Mouse (Mus musculus) intestine, embryonic 14.5 days (tissue): Measurements from ENCODE around the gene Mid1. TPM values are rescaled to one million over a fixed set of nuclear protein-coding genes. Genes with fewer than 3 reads are reported as not detected.
"Not testable (repeated sequence)": the region's sequence is repeated elsewhere in the genome, so short reads cannot be mapped to it uniquely, and the experiment has no call there.

ENCODE experiments used
- ATAC-seq: fragments of 200-750 bp; cut with Nextera tagmentation; replicated peaks from 2 replicates; pipeline ENCODE4 v1.8.0; 2017; ENCODE audit warnings: low read depth, moderate number of reproducible peaks, moderate TSS enrichment, moderate library complexity; ENCODE audit not compliant: low FRiP score, low TSS enrichment
- DNase-seq: peaks from one replicate; pipeline ENCODE4 v3.0.0-alpha.2; 2018; ENCODE audit warnings: low spot score
- H3K27ac ChIP-seq: fragments of 300-500 bp; sonication (generic); 2 replicates; pipeline ENCODE4 v1.5.1; 2014; ENCODE audit warnings: low read depth, mild to moderate bottlenecking, control low read depth
- H3K27me3 ChIP-seq: fragments of 300-500 bp; sonication (generic); replicated peaks from 2 replicates; pipeline ENCODE4 v1.6.1; 2014; ENCODE audit warnings: low read length, control low read depth; ENCODE audit not compliant: control insufficient read depth, insufficient read depth
- H3K36me3 ChIP-seq: fragments of 300-500 bp; sonication (generic); 2 replicates; pipeline ENCODE4 v1.6.1; 2014; ENCODE audit warnings: low read length, control low read depth; ENCODE audit not compliant: control insufficient read depth, insufficient read depth
- H3K4me1 ChIP-seq: fragments of 300-500 bp; sonication (generic); replicated peaks from 2 replicates; pipeline ENCODE4 v1.6.1; 2014; ENCODE audit warnings: low read length, control low read depth, mixed read lengths; ENCODE audit not compliant: control insufficient read depth, insufficient read depth
- H3K4me2 ChIP-seq: fragments of 300-500 bp; sonication (generic); 2 replicates; pipeline ENCODE4 v1.6.1; 2014; ENCODE audit warnings: low read length
- H3K4me3 ChIP-seq: fragments of 300-500 bp; sonication (generic); 2 replicates; pipeline ENCODE4 v1.5.1; 2014; ENCODE audit warnings: low read depth, low read length, control low read depth, mixed read lengths
- H3K9ac ChIP-seq: fragments of 300-500 bp; sonication (generic); 2 replicates; pipeline ENCODE4 v1.6.1; 2014; ENCODE audit warnings: mild to moderate bottlenecking, low read length
- H3K9me3 ChIP-seq: fragments of 300-500 bp; sonication (generic); 2 replicates; pipeline ENCODE4 v1.6.1; 2016; ENCODE audit warnings: low read length, control low read depth; ENCODE audit not compliant: control insufficient read depth
- WGBS: fragments of 180-500 bp; shearing (Covaris S2); extraction: QIAGEN DNeasy Blood & Tissue Kit; methylation state at CpG from one replicate; pipeline ENCODE4 v1.1.7; 2014; 5-methylcytosine and 5-hydroxymethylcytosine counted together
- polyA plus RNA-seq: library from polyadenylated mRNA; unstranded; fragments of >200 nt; fragmentation: Nextera tagmentation; extraction: Ambion mirVana; gene quantifications from 2 replicates; pipeline ENCODE4 v1.2.1, GENCODE M21; 2014

Mid1 gene
- polyA plus RNA-seq, 1 experiment from 2014 or later, result 10.3 TPM

DNA sequence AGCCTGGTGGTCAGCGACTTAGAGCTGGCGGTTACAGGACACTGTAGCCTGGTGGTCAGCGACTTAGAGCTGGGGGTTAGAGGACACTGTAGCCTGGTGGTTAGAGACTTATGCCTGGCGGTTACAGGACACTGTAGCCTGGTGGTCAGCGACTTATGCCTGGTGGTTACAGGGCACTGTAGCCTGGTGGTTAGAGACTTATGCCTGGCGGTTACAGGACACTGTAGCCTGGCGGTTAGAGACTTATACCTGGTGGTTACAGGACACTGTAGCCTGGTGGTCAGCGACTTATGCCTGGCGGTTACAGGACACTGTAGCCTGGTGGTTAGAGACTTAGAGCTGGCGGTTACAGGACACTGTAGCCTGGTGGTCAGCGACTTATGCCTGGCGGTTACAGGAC, 330.9 kb downstream of the Mid1 start:
- WGBS, result 94% methylated on average over 12 of the region's 12 CpGs
- H3K4me1 ChIP-seq, H3K27ac ChIP-seq, H3K9ac ChIP-seq, DNase-seq, ATAC-seq, H3K27me3 ChIP-seq, H3K4me2 ChIP-seq, H3K4me3 ChIP-seq: not testable (repeated sequence)
- Histone ChIP-seq H3K9me3 (peaks cover 22% of the 10 kb centered on the region), H3K36me3 (peaks cover 46% of the 10 kb centered on the region)

DNA sequence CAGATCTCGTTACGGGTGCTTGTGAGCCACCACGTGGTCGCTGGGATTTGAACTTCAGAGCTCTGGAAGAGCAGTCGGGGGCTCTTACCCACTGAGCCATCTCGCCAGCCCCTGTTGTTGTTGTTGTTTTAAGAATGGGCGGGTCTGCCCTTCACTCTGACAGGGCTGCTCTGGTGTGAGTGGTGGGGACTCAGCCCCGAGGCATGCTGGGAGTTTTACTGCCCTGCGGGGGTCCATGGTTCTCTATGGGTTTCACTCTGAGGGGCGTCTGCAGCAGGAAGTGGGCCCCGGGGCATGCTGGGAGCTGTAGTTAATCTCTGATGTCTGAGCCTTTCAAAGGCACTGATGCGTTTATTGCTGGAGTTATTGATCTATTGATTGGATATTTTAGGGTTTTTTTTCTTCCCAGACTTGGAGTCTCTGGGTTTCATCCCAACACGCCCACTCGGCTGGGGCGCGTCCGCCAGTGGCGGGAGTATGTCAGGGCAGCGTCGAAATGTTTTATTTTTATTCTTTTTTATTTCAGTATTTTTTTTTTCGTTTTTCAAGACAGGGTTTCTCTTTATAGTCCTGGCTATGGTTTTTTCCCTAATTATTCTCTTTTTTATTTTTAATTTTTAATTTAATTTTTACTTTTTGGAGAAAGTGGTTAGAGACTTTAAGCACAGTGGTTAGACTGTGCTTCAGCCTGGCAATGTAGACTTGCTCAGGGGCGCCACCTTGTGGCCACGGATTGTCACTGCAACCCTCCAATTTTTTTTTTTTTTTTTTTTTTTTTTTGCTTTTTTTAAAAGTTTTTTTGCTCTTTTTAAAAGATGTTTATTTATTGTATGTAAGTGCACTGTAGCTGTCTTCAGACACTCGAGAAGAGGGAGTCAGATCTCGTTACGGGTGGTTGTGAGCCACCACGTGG, 332.6 kb downstream of the Mid1 start:
- Histone ChIP-seq H3K4me2 (0 out of 2 replicates have a peak overlapping the region, but pooled peaks have one; percentile 7), H3K9me3 (peaks cover 18% of the 10 kb centered on the region), H3K36me3 (peaks cover 49% of the 10 kb centered on the region)
- WGBS, result 52% methylated on average over 27 of the region's 27 CpGs
- DNase-seq (peak; percentile 92), ATAC-seq (peak; percentile 81)
- not testable (repeated sequence) for H3K27me3 ChIP-seq, H3K4me1 ChIP-seq, H3K27ac ChIP-seq, H3K9ac ChIP-seq, H3K4me3 ChIP-seq

DNA sequence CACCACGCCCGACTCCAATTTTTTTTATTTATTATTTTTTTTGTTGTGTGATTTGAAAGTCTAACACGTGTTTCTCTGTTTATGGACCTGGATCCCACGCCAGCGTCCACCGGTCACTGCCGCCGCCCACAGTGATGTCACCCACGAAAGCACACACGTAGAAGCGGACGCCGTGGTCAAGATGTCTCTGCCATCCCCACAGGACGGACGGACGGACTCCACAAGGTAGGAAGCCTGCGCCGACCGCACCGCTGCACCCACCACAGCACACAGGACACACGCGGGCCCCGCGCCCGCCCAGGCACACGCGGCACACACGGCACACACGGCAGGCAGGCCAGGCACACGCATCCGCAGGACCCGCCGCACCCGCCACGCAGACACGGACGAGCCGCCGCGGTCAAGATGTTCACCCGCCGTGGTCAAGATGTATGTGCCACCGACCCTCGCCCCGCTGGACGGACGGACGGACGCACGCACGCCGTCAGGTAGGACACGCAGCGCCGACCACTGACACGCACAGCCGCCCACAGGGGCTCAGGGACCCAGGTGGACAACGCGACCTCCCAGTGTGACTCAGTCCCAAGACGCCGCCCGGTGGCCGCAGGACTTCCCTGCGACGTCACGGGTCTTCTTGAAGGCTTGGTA, 333.7 kb downstream of the Mid1 start:
- H3K36me3 ChIP-seq, result peaks cover 49% of the 10 kb centered on the region
- WGBS, result 88% methylated on average over 66 of the region's 66 CpGs

DNA sequence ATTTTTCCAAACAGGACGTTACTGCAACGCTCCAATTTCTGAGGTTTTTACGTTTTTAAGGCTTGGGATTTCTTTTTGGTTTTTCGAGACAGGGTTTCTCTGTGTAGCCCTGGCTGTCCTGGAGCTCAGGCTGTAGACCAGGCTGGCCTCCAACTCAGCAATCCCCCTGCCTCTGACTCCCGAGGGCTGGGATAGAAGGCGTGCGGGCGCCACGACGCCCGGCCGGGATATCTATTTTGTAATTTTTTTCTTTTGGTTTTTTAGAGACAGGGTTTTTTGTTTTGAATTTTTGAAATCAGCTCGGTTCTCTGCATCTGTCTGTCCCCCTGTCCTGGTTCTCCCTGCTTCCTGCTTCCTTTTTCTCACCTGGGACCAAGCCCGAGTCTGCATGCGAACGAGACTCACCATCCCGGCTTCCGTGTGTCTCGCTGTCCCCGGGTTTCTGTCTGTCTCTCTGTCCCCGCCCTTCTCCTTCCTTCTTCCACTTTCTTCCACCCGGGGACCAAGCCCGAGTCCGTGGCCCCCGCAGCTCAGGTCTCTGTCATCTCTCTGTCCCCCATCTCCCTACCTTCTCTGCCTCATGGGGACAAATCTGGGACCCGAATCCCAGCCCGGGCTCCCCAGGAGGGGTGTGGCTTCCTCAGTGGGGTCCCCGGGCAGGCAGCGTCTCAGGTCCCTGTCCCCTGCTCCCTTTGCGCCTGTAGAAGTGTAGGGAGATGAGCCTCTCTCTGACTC, 334.4 kb downstream of the Mid1 start:
- H3K27ac ChIP-seq, H3K27me3 ChIP-seq, H3K4me1 ChIP-seq, H3K4me3 ChIP-seq, H3K9ac ChIP-seq, H3K4me2 ChIP-seq: not testable (repeated sequence)
- ATAC-seq (peak; percentile 40; the same call in 1 of the 2 replicates), DNase-seq (peak; percentile 82)
- WGBS, result 87% methylated on average over 30 of the region's 30 CpGs
- peaks cover 18% of the 10 kb centered on the region for H3K9me3 ChIP-seq
- H3K36me3 ChIP-seq, result peaks cover 45% of the 10 kb centered on the region

More for the DNA sequence above, 333.7 kb downstream of the Mid1 start:
- DNase-seq (peak; percentile 77), ATAC-seq (peak; percentile 74)
- not testable (repeated sequence) for H3K27me3 ChIP-seq, H3K27ac ChIP-seq, H3K4me2 ChIP-seq, H3K4me1 ChIP-seq, H3K4me3 ChIP-seq, H3K9ac ChIP-seq
- peaks cover 18% of the 10 kb centered on the region for H3K9me3 ChIP-seq

DNA sequence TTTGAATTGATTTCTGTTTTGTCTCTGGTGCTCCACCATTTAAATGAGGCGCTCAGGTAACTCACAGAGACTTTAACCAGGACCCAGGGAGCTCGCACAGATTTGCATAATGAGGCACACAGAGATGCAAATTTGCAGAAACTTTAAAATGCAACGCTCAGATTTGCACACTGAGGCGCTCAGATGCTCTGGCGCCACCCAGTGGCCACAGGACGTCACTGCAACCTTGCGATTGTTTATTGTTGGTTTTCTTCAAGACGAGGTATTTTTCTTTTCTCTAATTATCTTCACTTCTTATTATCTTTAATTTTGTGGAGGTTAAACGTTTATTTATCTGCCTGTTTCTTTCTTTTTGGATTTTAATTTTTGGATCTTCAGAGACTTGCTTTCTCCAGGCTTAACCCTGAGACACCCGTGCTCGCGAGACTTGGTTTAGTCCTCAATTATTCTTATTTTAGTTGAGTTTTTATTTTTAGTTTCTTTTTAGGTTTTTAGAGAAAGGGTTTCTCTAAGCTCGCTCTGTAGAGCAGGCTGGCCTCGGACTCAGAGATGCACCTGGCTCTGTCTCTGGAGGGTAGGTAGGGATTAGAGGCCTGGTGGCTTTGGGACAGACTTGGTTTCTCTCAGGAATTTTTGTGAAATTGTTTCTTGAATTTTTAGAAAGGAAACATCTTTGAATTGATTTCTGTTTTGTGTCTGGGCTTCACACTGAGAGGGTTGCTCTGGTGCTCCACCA, 335.1 kb downstream of the Mid1 start:
- Histone ChIP-seq H3K9me3 (peaks cover 18% of the 10 kb centered on the region), H3K36me3 (peaks cover 45% of the 10 kb centered on the region)
- not testable (repeated sequence) for H3K4me2 ChIP-seq, H3K9ac ChIP-seq, H3K27ac ChIP-seq, DNase-seq, H3K27me3 ChIP-seq, ATAC-seq, H3K4me1 ChIP-seq, H3K4me3 ChIP-seq
- 62% methylated on average over 14 of the region's 14 CpGs for WGBS

DNA sequence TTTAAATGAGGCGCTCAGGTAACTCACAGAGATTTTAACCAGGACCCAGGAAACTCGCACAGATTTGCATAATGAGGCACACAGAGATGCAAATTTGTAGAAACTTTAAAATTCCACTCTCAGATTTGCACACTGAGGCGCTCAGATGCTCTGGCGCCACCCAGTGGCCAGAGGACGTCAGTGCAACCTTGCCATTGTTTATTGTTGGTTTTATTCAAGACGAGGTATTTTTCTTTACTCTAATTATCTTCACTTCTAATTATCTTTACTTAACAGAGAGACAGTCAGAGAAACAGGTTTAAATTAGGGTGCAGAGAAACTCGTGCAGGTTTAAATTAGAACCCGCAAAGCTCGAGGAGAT, 335.7 kb downstream of the Mid1 start:
- WGBS, result 48% methylated on average over 9 of the region's 9 CpGs
- not testable (repeated sequence) for H3K4me2 ChIP-seq, ATAC-seq, H3K27ac ChIP-seq, H3K4me3 ChIP-seq, H3K9ac ChIP-seq, H3K27me3 ChIP-seq, H3K4me1 ChIP-seq
- peak; percentile 91 for DNase-seq
- H3K36me3 ChIP-seq, result peaks cover 45% of the 10 kb centered on the region
- H3K9me3 ChIP-seq, result peaks cover 18% of the 10 kb centered on the region

DNA sequence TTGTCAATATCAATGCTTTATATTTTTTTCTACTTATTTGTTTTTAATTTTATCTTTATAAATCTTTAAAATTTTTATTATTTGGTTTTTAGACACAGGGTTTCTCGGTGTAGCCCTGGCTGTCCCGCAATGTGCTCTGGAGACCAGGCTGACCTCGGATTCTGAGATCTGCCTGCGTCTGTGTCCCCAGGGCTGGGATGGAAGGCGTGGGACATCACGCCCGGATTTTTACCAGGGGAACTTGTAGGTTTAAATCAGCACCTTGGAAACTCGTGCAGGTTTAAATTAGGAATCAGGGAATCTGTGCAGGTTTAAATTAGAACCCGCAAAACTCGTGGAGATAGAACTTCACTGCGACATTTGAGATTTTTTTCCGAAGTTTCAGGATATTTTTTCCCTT, 336.2 kb downstream of the Mid1 start:
- not testable (repeated sequence) for ATAC-seq, H3K9ac ChIP-seq

More for the DNA sequence above, 336.2 kb downstream of the Mid1 start:
- peaks cover 45% of the 10 kb centered on the region for H3K36me3 ChIP-seq
- H3K4me2 ChIP-seq, H3K4me1 ChIP-seq, H3K27ac ChIP-seq, H3K4me3 ChIP-seq, H3K27me3 ChIP-seq: not testable (repeated sequence)
- peaks cover 18% of the 10 kb centered on the region for H3K9me3 ChIP-seq
- WGBS, result 78% methylated on average over 12 of the region's 12 CpGs
- DNase-seq, result peak; percentile 62
